ENCODE assay signal across 28 mouse cellular contexts in the genomic region with DNA sequence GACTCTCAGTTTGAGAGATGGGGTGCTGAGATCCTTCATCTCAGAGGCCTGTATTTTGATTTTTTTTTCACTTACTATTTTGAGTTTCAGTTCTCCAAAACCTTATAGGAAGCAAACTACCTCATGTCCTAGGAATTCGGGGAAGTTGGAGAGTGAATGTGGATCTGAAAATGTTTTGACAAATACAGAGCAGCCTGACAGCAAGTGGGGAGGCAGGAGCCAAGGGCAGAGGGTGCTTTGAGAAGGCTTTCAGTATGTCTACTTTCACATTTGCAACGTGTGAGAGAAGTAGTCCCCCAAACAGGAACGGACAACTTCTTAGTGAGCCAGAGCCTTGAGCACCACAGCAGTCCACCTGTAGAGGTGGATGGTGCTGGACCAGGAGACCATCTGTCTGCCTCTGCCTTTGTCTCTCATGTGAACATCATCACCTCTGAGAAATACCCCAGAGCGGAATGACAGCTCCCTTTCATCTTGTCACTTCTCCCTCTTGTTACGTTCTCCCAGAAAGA. TPM values are rescaled to one million over a fixed set of nuclear protein-coding genes. Genes with fewer than 3 reads are reported as not detected.
DNase-seq lines count a peak whose midpoint lies in the region; ATAC-seq and TF ChIP-seq lines count a peak whose summit lies in the region.
"Had no signal": no experiment of that assay in that cellular context is flagged by ENCODE, and none has a peak within 500 bp of the region (broad histone marks: within the 10 kb centered on the region; RNA-seq: fewer than 3 reads in every experiment).

No protein-coding gene starts in this region.

- no peak for DNase-seq in thymus, adult 2 months
- no peak for DNase-seq in thymus, postnatal 0 days (ENCODE audit: low spot score)
- no peak for DNase-seq in cerebellum, postnatal 4 days (ENCODE audit: low spot score in 2 of 2)
- DNase-seq in right cerebral cortex, postnatal 14 days = no peak
- DNase-seq in adrenal gland, adult 18-20 months (ENCODE audit: low spot score in 2 of 2) = no peak
- DNase-seq: adrenal gland, postnatal 25 days; cerebellum, adult 11-12 months; cerebellum, postnatal 10 days; gastrocnemius, postnatal 25 days; heart, postnatal 36 days; kidney, adult 9 months; kidney, postnatal 14 days; right cerebral cortex, postnatal 4 days; thymus, postnatal 25 days had no signal

- no peak overlapping the region for H3K4me3 ChIP-seq in thymus, adult 2 months (ENCODE audit: control insufficient read depth, insufficient read depth, low read length)
- H3K4me3 ChIP-seq in brown adipose tissue, adult 24 weeks (ENCODE audit: insufficient read depth, low read depth, low read length) = 0 out of 2 replicates have a peak overlapping the region, but pooled peaks have one; percentile 0
- H3K4me3 ChIP-seq: embryonic facial prominence, embryonic 12.5 days; forebrain, embryonic 12.5 days; hindbrain, embryonic 15.5 days; layer of hippocampus, adult 2 months; limb, embryonic 12.5 days; midbrain, embryonic 13.5 days; myocyte had no signal

- H3K36me3 ChIP-seq in thymus, adult 2 months (ENCODE audit: control insufficient read depth, insufficient read depth, low read length) = no peaks in the 10 kb centered on the region
- H3K36me3 ChIP-seq: embryonic facial prominence, embryonic 12.5 days; forebrain, embryonic 12.5 days; hindbrain, embryonic 15.5 days; limb, embryonic 12.5 days; midbrain, embryonic 13.5 days had no signal

- no peak for TF ChIP-seq POLR2A in thymus, adult 2 months (IDR thresholded peaks at IDR 0.05; ENCODE audit: control insufficient read depth, extremely low read depth, insufficient read depth, low read length, poor library complexity)

- no peaks in the 10 kb centered on the region for H3K27me3 ChIP-seq in thymus, adult 2 months (ENCODE audit: control insufficient read depth, insufficient read depth, low read length)
- H3K27me3 ChIP-seq: embryonic facial prominence, embryonic 12.5 days; forebrain, embryonic 12.5 days; hindbrain, embryonic 15.5 days; limb, embryonic 12.5 days; midbrain, embryonic 13.5 days had no signal

- H3K27ac ChIP-seq in thymus, adult 2 months (ENCODE audit: control insufficient read depth, insufficient read depth, low read length) = peak overlapping the region; percentile 23; the same call in 1 of the 2 replicates
- peak overlapping the region; percentile 46 for H3K27ac ChIP-seq in brown adipose tissue, adult 24 weeks (replicated peaks; ENCODE audit: low read depth, low read length)
- H3K27ac ChIP-seq: embryonic facial prominence, embryonic 12.5 days; forebrain, embryonic 12.5 days; hindbrain, embryonic 15.5 days; layer of hippocampus, adult 2 months; limb, embryonic 12.5 days; liver, embryonic 14.5 days; midbrain, embryonic 13.5 days had no signal

- peak; percentile 19; the same call in 1 of the 2 replicates for ATAC-seq in megakaryocyte progenitor cell, adult 5-6 weeks (replicated peaks; ENCODE audit: poor library complexity)
- ATAC-seq: midbrain, embryonic 13.5 days had no signal

- peaks cover 3% of the 10 kb centered on the region; the same call in 1 of the 2 replicates for H3K4me1 ChIP-seq in thymus, adult 2 months (replicated peaks; ENCODE audit: control insufficient read depth, insufficient read depth, low read length)
- H3K4me1 ChIP-seq in brown adipose tissue, adult 24 weeks (ENCODE audit: control insufficient read depth, insufficient read depth, insufficient read length, low read length) = no peaks in the 10 kb centered on the region
- H3K4me1 ChIP-seq: embryonic facial prominence, embryonic 12.5 days; forebrain, embryonic 12.5 days; hindbrain, embryonic 15.5 days; limb, embryonic 12.5 days; midbrain, embryonic 13.5 days had no signal

- TF ChIP-seq CTCF in thymus, adult 2 months (IDR thresholded peaks at IDR 0.05; ENCODE audit: borderline replicate concordance, control insufficient read depth, extremely low read depth, insufficient read depth, low read length, poor library complexity) = no peak

- 77% methylated on average over 5 of the region's 5 CpGs for WGBS in thymus, adult 2 months

RNA-seq across cellular contexts. Expression of gene Slamf7, which starts 6.3 kb away (rescaled TPM):
- polyA plus RNA-seq in thymus, adult 2 months (2012; rRNA removed) = 4.5 and 6.0 TPM in 2 replicates
- 4.1 and 4.7 TPM in 2 replicates for polyA plus RNA-seq in thymus, postnatal 0 days (2015; fragmentation: Nextera tagmentation; extraction: Ambion mirVana)
- 1.0 and 1.6 TPM in 2 replicates for polyA plus RNA-seq in brown adipose tissue, adult 24 weeks (2012; ENCODE audit: insufficient read depth, insufficient read length, missing spikeins)
- 0.59 and 2.3 TPM in 2 replicates for total RNA-seq in megakaryocyte progenitor cell, adult 5-6 weeks (2015)
- 0.30 and 1.7 TPM in 2 replicates for total RNA-seq in megakaryocyte progenitor cell, adult 5-6 weeks (2017)
- 1 to 10 TPM in 1 of 2 experiments, under 1 TPM in 1; 0.66 to 3.0 TPM for total RNA-seq in adrenal gland, adult 18-20 months (2021)
- total RNA-seq: gastrocnemius, postnatal 25 days; layer of hippocampus, adult 2 months; layer of hippocampus, postnatal 25 days had no signal
- polyA plus RNA-seq: embryonic facial prominence, embryonic 12.5 days; forebrain, embryonic 12.5 days; heart, embryonic 14.5 days; hindbrain, embryonic 15.5 days; intestine, embryonic 14.5 days; limb, embryonic 12.5 days; midbrain, embryonic 13.5 days; myocyte; neural tube, embryonic 14.5 days had no signal

RNA-seq across cellular contexts. Expression of gene Cd48, which starts 35.3 kb away (rescaled TPM):
- polyA plus RNA-seq in thymus, adult 2 months (2012; rRNA removed) = 41.9 and 63.2 TPM in 2 replicates
- 100 and 114 TPM in 2 replicates for polyA plus RNA-seq in thymus, postnatal 0 days (2015; fragmentation: Nextera tagmentation; extraction: Ambion mirVana)
- polyA plus RNA-seq in brown adipose tissue, adult 24 weeks (2012; ENCODE audit: insufficient read depth, insufficient read length, missing spikeins) = 4.8 and 7.1 TPM in 2 replicates
- 232 and 271 TPM in 2 replicates for total RNA-seq in megakaryocyte progenitor cell, adult 5-6 weeks (2015)
- total RNA-seq in megakaryocyte progenitor cell, adult 5-6 weeks (2017) = 103 and 113 TPM in 2 replicates
- total RNA-seq in adrenal gland, adult 18-20 months (2021) = 1 to 10 TPM; 2.4 to 5.6 TPM
- total RNA-seq: layer of hippocampus, adult 2 months had no signal
- polyA plus RNA-seq: myocyte had no signal

RNA-seq across cellular contexts. Expression of gene Ly9, which starts 39.3 kb away (rescaled TPM):
- 30.6 and 32.0 TPM in 2 replicates for polyA plus RNA-seq in thymus, adult 2 months (2012; rRNA removed)
- polyA plus RNA-seq in thymus, postnatal 0 days (2015; fragmentation: Nextera tagmentation; extraction: Ambion mirVana) = 22.4 and 22.7 TPM in 2 replicates
- polyA plus RNA-seq in brown adipose tissue, adult 24 weeks (2012; ENCODE audit: insufficient read depth, insufficient read length, missing spikeins) = 0.95 TPM in 1 of 2 replicates, not detected in the other
- total RNA-seq in megakaryocyte progenitor cell, adult 5-6 weeks (2015) = 18.9 and 20.7 TPM in 2 replicates
- total RNA-seq in megakaryocyte progenitor cell, adult 5-6 weeks (2017) = 29.4 and 30.0 TPM in 2 replicates
- total RNA-seq in adrenal gland, adult 18-20 months (2021) = 1 to 10 TPM in 1 of 2 experiments, under 1 TPM in 1; 0.89 to 3.0 TPM
- total RNA-seq: layer of hippocampus, adult 2 months had no signal
- polyA plus RNA-seq: forebrain, embryonic 12.5 days; heart, embryonic 14.5 days; midbrain, embryonic 13.5 days; myocyte; neural tube, embryonic 14.5 days had no signal

Comparison
In these comparisons a context has a peak if more than half of its experiments do, and no peak if none do; other contexts are left out.
1. RNA of gene Ly9, which starts 39.3 kb away (polyA plus RNA-seq): 30.6 to 32.0 TPM in thymus, adult 2 months and 22.4 to 22.7 TPM in thymus, postnatal 0 days; 0.95 TPM in brown adipose tissue, adult 24 weeks; every median in the first group is over 10 times any median in the second.